Mouse (Mus musculus) heart, adult 2 months (tissue): ENCODE results near the gene Smarca2. TPM values are rescaled to one million over a fixed set of nuclear protein-coding genes. Genes with fewer than 3 reads are reported as not detected.

ENCODE experiments used
- DNase-seq, 2 experiments: peaks; one replicate each; pipeline ENCODE4 v3.0.0; 2021
- H3K27ac ChIP-seq: fragments of 200-600 bp; 2 replicates; pipeline ENCODE4 v1.8.1; 2022
- H3K27me3 ChIP-seq: fragments of 200-500 bp; 2 replicates; pipeline ENCODE4 v1.6.1; 2012; ENCODE audit warnings: mild to moderate bottlenecking, low read length, inconsistent platforms, mixed read lengths; ENCODE audit not compliant: control insufficient read depth, insufficient read depth
- H3K36me3 ChIP-seq: fragments of 200-500 bp; 2 replicates; pipeline ENCODE4 v1.6.1; 2012; ENCODE audit warnings: low read length, inconsistent platforms; ENCODE audit not compliant: control insufficient read depth, insufficient read depth
- H3K4me1 ChIP-seq: fragments of 200-500 bp; 2 replicates; pipeline ENCODE4 v1.6.1; 2011; ENCODE audit warnings: low read length; ENCODE audit not compliant: control insufficient read depth, insufficient read depth
- H3K4me3 ChIP-seq: fragments of 200-600 bp; 2 replicates; pipeline ENCODE4 v1.8.1; 2022
- H3K79me2 ChIP-seq: fragments of 200-500 bp; replicated peaks from 2 replicates; pipeline ENCODE4 v1.6.1; 2012; ENCODE audit warnings: mild to moderate bottlenecking, inconsistent platforms, low read length, moderate library complexity, mixed read lengths; ENCODE audit not compliant: control insufficient read depth, insufficient read depth
- H3K9ac ChIP-seq: fragments of 200-500 bp; 2 replicates; pipeline ENCODE4 v1.6.1; 2012; ENCODE audit warnings: low read depth, mild to moderate bottlenecking, control low read depth, inconsistent platforms, low read length, mixed read lengths
- CTCF ChIP-seq: fragments of 200-600 bp; IDR thresholded peaks from 2 replicates; pipeline ENCODE4 v1.8.1; 2022; ENCODE audit warnings: antibody characterized with exemption, mild to moderate bottlenecking, moderate library complexity
- EP300 ChIP-seq: fragments of 200-500 bp; IDR thresholded peaks from 2 replicates; pipeline ENCODE4 v1.6.1; 2011; ENCODE audit warnings: low read depth, low read length, control low read depth; ENCODE audit not compliant: insufficient read depth
- POLR2A ChIP-seq: fragments of 200-500 bp; IDR thresholded peaks from 2 replicates; pipeline ENCODE4 v1.6.1; 2011; ENCODE audit warnings: mild to moderate bottlenecking, low read depth, low read length, control low read depth; ENCODE audit not compliant: insufficient read depth
- WGBS: fragments of 180-500 bp; shearing (Covaris S2); methylation state at CpG from one replicate; pipeline ENCODE4 v1.1.7; 2018; 5-methylcytosine and 5-hydroxymethylcytosine counted together
- intact Hi-C: fragments of 180-260 bp; cut with DNase I; formaldehyde crosslinking; loops from one replicate; pipeline ENCODE4 v1.15.1; 2025
- polyA plus RNA-seq: library from polyadenylated mRNA; depleted of rRNA; stranded (reverse); fragments of >200 nt; gene quantifications from 2 replicates; pipeline ENCODE4 v1.2.3, GENCODE M21; 2012
- total RNA-seq, 2 experiments: library from RNA; stranded (reverse); gene quantifications; 2 replicates each; pipeline ENCODE4 v1.2.3; 2021

Gene Smarca2
- total and polyA plus RNA-seq, 3 experiments, result 24.3 to 72.1 (median 65.7) TPM

- WGBS, result 87% methylated on average over 4 of the region's 4 CpGs
- no peaks in the 10 kb centered on the region for H3K79me2 ChIP-seq
- no peaks in the 10 kb centered on the region for H3K27me3 ChIP-seq
- H3K9ac ChIP-seq, result no peak overlapping the region
- intact Hi-C loops, result no loop called here
- no peaks in the 10 kb centered on the region for H3K4me1 ChIP-seq
- no peak overlapping the region for H3K27ac ChIP-seq
- no peak for TF ChIP-seq POLR2A
- TF ChIP-seq EP300, result no peak
- no peak for TF ChIP-seq CTCF
- H3K4me3 ChIP-seq, result no peak overlapping the region
- DNase-seq, result no peak
- H3K36me3 ChIP-seq, result no peaks in the 10 kb centered on the region
Measured at GRCm38 (mm10) chr19:26804401-26804800, 199.6 kb downstream of the Smarca2 start.

GRCm38 (mm10) chr19:26814629-26815028, 209.8 kb downstream of the Smarca2 start:
- Histone ChIP-seq H3K4me1 (no peaks in the 10 kb centered on the region), H3K79me2 (no peaks in the 10 kb centered on the region), H3K9ac (no peak overlapping the region), H3K4me3 (no peak overlapping the region), H3K36me3 (no peaks in the 10 kb centered on the region), H3K27me3 (no peaks in the 10 kb centered on the region), H3K27ac (no peak overlapping the region)
- intact Hi-C loops, result loop anchor here (5.0 to 10.0 kb wide), 2 partner anchors 520 to 603 kb away; no protein-coding TSS in a partner anchor
- TF ChIP-seq EP300 (no peak), POLR2A (no peak), CTCF (peak; percentile 57)
- WGBS, result 57% methylated on average over 4 of the region's 4 CpGs
- DNase-seq, result peak in 1 of 2 experiments; percentile 17

DNA sequence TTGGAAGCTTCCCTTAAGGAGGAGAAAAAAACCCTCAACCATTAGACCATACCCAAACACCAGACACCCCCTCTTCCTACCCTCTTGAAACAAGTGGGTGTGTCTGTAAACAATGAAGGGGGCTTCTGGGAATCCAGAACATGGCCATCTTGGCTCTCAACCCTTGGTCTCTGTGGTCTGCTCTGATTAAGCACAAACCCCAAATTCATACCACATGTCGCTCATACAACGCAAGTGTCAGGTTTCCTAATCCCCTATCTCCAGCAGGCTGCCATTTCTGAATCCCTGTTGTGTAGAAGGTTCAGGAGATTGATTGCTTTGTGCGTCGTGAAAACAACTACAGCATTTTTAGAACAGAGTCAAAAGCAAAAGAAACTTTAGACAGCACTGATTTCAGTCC, 213.1 kb downstream of the Smarca2 start:
- Histone ChIP-seq H3K9ac (no peak overlapping the region), H3K4me1 (no peaks in the 10 kb centered on the region), H3K79me2 (no peaks in the 10 kb centered on the region), H3K27me3 (no peaks in the 10 kb centered on the region), H3K27ac (no peak overlapping the region), H3K4me3 (no peak overlapping the region), H3K36me3 (no peaks in the 10 kb centered on the region)
- intact Hi-C loops, result loop anchor here (5.0 to 10.0 kb wide), 2 partner anchors 517 to 599 kb away; no protein-coding TSS in a partner anchor
- WGBS, result 88% methylated on average over 4 of the region's 4 CpGs
- DNase-seq, result no peak
- TF ChIP-seq EP300, result no peak
- TF ChIP-seq POLR2A, result no peak
- TF ChIP-seq CTCF, result no peak
